Mouse (Mus musculus): Measurements from ENCODE around the gene Tppp2.

DNA sequence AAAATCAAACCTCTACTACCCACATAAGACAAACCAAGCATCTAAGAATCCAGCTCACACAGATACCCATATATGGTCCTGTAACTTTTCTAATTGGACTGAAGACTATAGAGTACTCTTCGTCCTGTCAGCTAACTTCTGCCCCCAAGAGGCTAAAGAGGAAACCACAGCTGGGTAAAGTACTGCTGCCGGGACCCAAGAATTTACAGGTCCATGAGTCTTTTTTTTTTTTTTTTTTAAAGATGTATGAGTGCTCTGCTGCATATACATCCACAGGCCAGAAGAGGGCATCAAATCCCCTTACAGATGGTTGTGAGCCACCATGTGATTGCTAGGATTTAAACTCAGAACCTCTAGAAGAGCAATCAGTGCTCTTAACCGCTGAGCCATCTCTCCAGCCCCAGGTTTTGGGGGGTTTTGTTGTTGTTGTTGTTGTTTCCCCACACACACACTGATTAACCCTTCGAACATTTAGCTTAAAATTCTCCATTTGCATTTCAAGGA, 34.6 kb upstream of the Tppp2 start:
- TF ChIP-seq POLR2A (IDR thresholded peaks at IDR 0.05; ENCODE audit: low read depth, low read length) (no peak), CTCF (IDR thresholded peaks at IDR 0.05; ENCODE audit: extremely low read depth, insufficient read depth, insufficient read length, insufficient replicate concordance) (no peak)

Measured in spleen, adult 2 months (tissue).